Mouse (Mus musculus): ENCODE results near the gene Ercc4.

Gene Ercc4

GRCm38 (mm10) chr16:13149950-13150349 lies 40.5 kb downstream of the Ercc4 start:
- DNase-seq, result no peak

- no peak for DNase-seq
Observed at GRCm38 (mm10) chr16:13150790-13151189, 41.3 kb downstream of the Ercc4 start.

- no peak for DNase-seq
Observed at GRCm38 (mm10) chr16:13152475-13152874, 43.0 kb downstream of the Ercc4 start.

GRCm38 (mm10) chr16:13153215-13153614 lies 43.7 kb downstream of the Ercc4 start:
- DNase-seq, result no peak

GRCm38 (mm10) chr16:13154352-13154751 lies 44.9 kb downstream of the Ercc4 start:
- no peak for DNase-seq

GRCm38 (mm10) chr16:13157314-13157713 lies 47.8 kb downstream of the Ercc4 start:
- DNase-seq, result no peak

- peak; percentile 35 for DNase-seq
Observed at GRCm38 (mm10) chr16:13158153-13158670, 48.7 kb downstream of the Ercc4 start.

GRCm38 (mm10) chr16:13158906-13159889 lies 49.7 kb downstream of the Ercc4 start:
- peak; percentile 61 for DNase-seq

GRCm38 (mm10) chr16:13159927-13160644 lies 50.6 kb downstream of the Ercc4 start:
- DNase-seq, result peak; percentile 93

GRCm38 (mm10) chr16:13161516-13161915 lies 52.0 kb downstream of the Ercc4 start:
- DNase-seq, result no peak

- DNase-seq, result no peak
Observed at GRCm38 (mm10) chr16:13167731-13168130, 58.2 kb downstream of the Ercc4 start.

- no peak for DNase-seq
Observed at GRCm38 (mm10) chr16:13173055-13173742, 63.7 kb downstream of the Ercc4 start.

- DNase-seq, result no peak
Observed at GRCm38 (mm10) chr16:13182526-13182925, 73.0 kb downstream of the Ercc4 start.

GRCm38 (mm10) chr16:13183182-13183742 lies 73.8 kb downstream of the Ercc4 start:
- no peak for DNase-seq

- DNase-seq, result no peak
Observed at GRCm38 (mm10) chr16:13184381-13184780, 74.9 kb downstream of the Ercc4 start.

- peak; percentile 68 for DNase-seq
Observed at GRCm38 (mm10) chr16:13189430-13190107, 80.1 kb downstream of the Ercc4 start.

GRCm38 (mm10) chr16:13190471-13190870 lies 81.0 kb downstream of the Ercc4 start:
- DNase-seq, result peak; percentile 87

- no peak for DNase-seq
Observed at GRCm38 (mm10) chr16:13191166-13191565, 81.7 kb downstream of the Ercc4 start.

- no peak for DNase-seq
Observed at GRCm38 (mm10) chr16:13193663-13194071, 84.2 kb downstream of the Ercc4 start.

GRCm38 (mm10) chr16:13194882-13195281 lies 85.4 kb downstream of the Ercc4 start:
- no peak for DNase-seq

GRCm38 (mm10) chr16:13196626-13197025 lies 87.1 kb downstream of the Ercc4 start:
- no peak for DNase-seq

GRCm38 (mm10) chr16:13197293-13197692 lies 87.8 kb downstream of the Ercc4 start:
- DNase-seq, result no peak
